Mouse (Mus musculus) stomach, postnatal 0 days (tissue): Measurements from ENCODE around the gene Exoc6. TPM values are rescaled to one million over a fixed set of nuclear protein-coding genes. Genes with fewer than 3 reads are reported as not detected.
A peak's percentile ranks its signal among the peaks of the same experiment; 100 is the strongest.

ENCODE experiments used
- ATAC-seq: fragments of 200-750 bp; cut with Nextera tagmentation; 2 replicates; pipeline ENCODE4 v1.8.0; 2017; ENCODE audit not compliant: low FRiP score, low TSS enrichment
- DNase-seq: peaks from one replicate; pipeline ENCODE4 v3.0.0-alpha.2; 2016; ENCODE audit warnings: low spot score
- H3K27ac ChIP-seq: fragments of 300-500 bp; sonication (generic); replicated peaks from 2 replicates; pipeline ENCODE4 v1.5.1; 2014; ENCODE audit warnings: mild to moderate bottlenecking, control low read depth
- H3K27me3 ChIP-seq: fragments of 300-500 bp; sonication (generic); 2 replicates; pipeline ENCODE4 v1.6.1; 2014; ENCODE audit warnings: low read length; ENCODE audit not compliant: control insufficient read depth, insufficient read depth
- H3K36me3 ChIP-seq: fragments of 300-500 bp; sonication (generic); 2 replicates; pipeline ENCODE4 v1.6.1; 2014; ENCODE audit warnings: low read length, mixed read lengths; ENCODE audit not compliant: control insufficient read depth, insufficient read depth
- H3K4me1 ChIP-seq: fragments of 300-500 bp; sonication (generic); replicated peaks from 2 replicates; pipeline ENCODE4 v1.6.1; 2014; ENCODE audit warnings: antibody characterized with exemption; ENCODE audit not compliant: control insufficient read depth, insufficient read depth
- H3K4me2 ChIP-seq: fragments of 300-500 bp; sonication (generic); replicated peaks from 2 replicates; pipeline ENCODE4 v1.6.1; 2014; ENCODE audit warnings: low read depth, mild to moderate bottlenecking, control low read depth, moderate library complexity
- H3K4me3 ChIP-seq: fragments of 300-500 bp; sonication (generic); 2 replicates; pipeline ENCODE4 v1.5.1; 2014; ENCODE audit warnings: low read depth, low read length, control low read depth
- H3K9ac ChIP-seq: fragments of 300-500 bp; sonication (generic); 2 replicates; pipeline ENCODE4 v1.6.1; 2014; ENCODE audit warnings: mild to moderate bottlenecking, low read length, control low read depth, mixed read lengths
- H3K9me3 ChIP-seq: fragments of 300-500 bp; sonication (generic); 2 replicates; pipeline ENCODE4 v1.6.1; 2016; ENCODE audit warnings: low read length; ENCODE audit not compliant: control insufficient read depth
- CTCF ChIP-seq: IDR thresholded peaks from 2 replicates; pipeline ENCODE4 v1.5.1; 2016; ENCODE audit warnings: antibody characterized with exemption, low read depth, mild to moderate bottlenecking, moderate library complexity
- EP300 ChIP-seq: optimal IDR thresholded peaks from 2 replicates; pipeline ENCODE3; 2016; ENCODE audit warnings: antibody characterized with exemption
- WGBS: fragments of 180-500 bp; shearing (Covaris S2); extraction: QIAGEN DNeasy Blood & Tissue Kit; methylation state at CpG from one replicate; pipeline ENCODE4 v1.1.7; 2014; 5-methylcytosine and 5-hydroxymethylcytosine counted together
- polyA plus RNA-seq: library from polyadenylated mRNA; unstranded; fragments of >200 nt; fragmentation: Nextera tagmentation; extraction: Ambion mirVana; gene quantifications from 2 replicates; pipeline ENCODE4 v1.2.1, GENCODE M21; 2015

Exoc6 gene
- 8.7 and 9.0 TPM in 2 replicates for polyA plus RNA-seq

DNA sequence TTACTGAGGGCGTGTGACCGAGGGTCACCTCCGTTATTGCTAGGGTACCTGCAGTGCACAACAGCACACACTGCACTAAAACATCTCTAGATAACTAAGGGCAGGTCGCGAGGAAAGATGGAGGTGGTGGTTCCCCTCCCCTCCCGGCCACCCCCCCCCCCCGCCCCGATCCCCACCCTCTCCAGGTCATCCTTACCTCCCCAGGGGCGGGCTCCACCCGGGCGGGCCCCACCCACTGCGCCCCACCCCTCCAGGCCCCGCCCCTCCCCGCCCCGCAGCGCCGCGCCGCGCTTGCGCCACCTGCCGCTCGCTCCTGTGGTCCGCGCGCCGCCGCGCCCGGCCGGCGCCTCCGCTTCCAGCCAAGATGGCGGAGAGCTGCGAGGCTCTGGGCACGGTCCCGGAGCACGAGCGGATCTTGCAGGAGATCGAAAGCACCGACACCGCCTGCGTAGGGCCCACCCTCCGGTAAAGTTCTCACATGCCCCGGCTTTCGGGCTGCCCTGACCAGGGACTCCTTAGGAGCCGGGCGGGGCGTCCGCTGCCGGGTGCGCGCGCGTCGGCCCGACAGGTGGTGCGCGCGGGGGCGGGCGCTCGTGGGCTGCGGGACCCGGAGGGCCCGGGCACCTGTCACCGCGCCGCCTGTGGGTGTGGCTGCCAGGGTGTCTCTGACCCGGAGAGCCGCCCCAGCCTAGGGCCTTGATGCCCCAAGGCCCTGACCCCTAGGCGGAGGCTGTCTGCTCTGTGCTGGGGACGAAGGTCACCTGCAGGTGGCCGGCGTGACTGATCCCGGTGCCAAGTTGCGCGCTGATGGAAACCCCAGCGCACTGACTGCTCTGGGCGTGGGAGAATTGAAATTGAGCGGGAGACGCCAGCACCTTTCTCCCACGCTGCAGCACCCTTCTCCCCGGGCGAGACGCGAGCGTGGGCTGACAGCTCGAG lies at the start of gene Exoc6:
Exoc6 (plus strand) TSS at position 318 of the 939 bp plus-strand sequence.
- no peak for TF ChIP-seq EP300
- peak; percentile 45 for TF ChIP-seq CTCF
- peak within 1 kb of the TSS; percentile 86 for H3K4me3 ChIP-seq

DNA sequence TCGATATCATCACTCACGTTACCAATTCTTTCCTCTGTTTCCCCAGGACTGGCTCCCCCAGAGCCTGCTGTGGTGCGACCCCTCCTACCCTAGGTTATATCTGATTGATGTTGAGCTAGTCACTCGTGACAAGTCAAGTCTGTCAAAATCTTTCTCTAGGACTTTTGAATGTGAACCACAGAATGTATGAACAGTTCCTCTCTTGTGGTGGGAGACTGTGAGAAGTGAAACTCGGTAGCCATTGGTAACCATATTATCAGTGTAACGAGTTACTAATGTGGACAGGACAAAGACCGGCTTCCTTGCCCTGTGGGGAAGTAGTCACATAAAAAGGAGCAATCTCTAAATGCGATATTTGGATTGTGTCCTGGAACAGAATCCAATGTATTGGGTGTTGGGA lies 47.2 kb upstream of the Exoc6 start:
- Histone ChIP-seq H3K4me1 (no peaks in the 10 kb centered on the region), H3K4me3 (no peak overlapping the region), H3K9ac (no peak overlapping the region), H3K4me2 (no peak overlapping the region), H3K27me3 (no peaks in the 10 kb centered on the region), H3K27ac (no peak overlapping the region), H3K36me3 (no peaks in the 10 kb centered on the region), H3K9me3 (no peaks in the 10 kb centered on the region)
- no peak for DNase-seq
- ATAC-seq, result no peak
- TF ChIP-seq CTCF, result no peak
- TF ChIP-seq EP300, result no peak
- 82% methylated on average over 8 of the region's 8 CpGs for WGBS

More for the DNA sequence above, at the start of gene Exoc6:
- Histone ChIP-seq H3K27me3 (no peaks in the 10 kb centered on the region), H3K9me3 (no peaks in the 10 kb centered on the region), H3K9ac (peak within 1 kb of the TSS; percentile 84), H3K36me3 (no peaks in the 10 kb centered on the region), H3K4me1 (no peaks in the 10 kb centered on the region), H3K27ac (peak within 1 kb of the TSS; percentile 90), H3K4me2 (peak within 1 kb of the TSS; percentile 91)
- WGBS, result 2% methylated on average over 54 of the region's 89 CpGs
- DNase-seq (peak; percentile 86), ATAC-seq (peak; percentile 94)

GRCm38 (mm10) chr19:37506066-37506465 lies 44.2 kb upstream of the Exoc6 start:
- no peaks in the 10 kb centered on the region for H3K9me3 ChIP-seq
- H3K4me2 ChIP-seq, result no peak overlapping the region
- no peak overlapping the region for H3K9ac ChIP-seq
- H3K27ac ChIP-seq, result no peak overlapping the region
- DNase-seq, result no peak
- H3K27me3 ChIP-seq, result no peaks in the 10 kb centered on the region
- no peak for ATAC-seq
- H3K36me3 ChIP-seq, result no peaks in the 10 kb centered on the region
- TF ChIP-seq EP300 (no peak), CTCF (no peak)
- no peak overlapping the region for H3K4me3 ChIP-seq
- WGBS, result 61% methylated on average over 7 of the region's 7 CpGs
- H3K4me1 ChIP-seq, result no peaks in the 10 kb centered on the region

GRCm38 (mm10) chr19:37506614-37507013 lies 43.6 kb upstream of the Exoc6 start:
- TF ChIP-seq EP300, result no peak
- TF ChIP-seq CTCF, result no peak
- Histone ChIP-seq H3K9ac (no peak overlapping the region), H3K9me3 (no peaks in the 10 kb centered on the region), H3K4me1 (no peaks in the 10 kb centered on the region), H3K4me2 (no peak overlapping the region), H3K4me3 (no peak overlapping the region), H3K36me3 (no peaks in the 10 kb centered on the region), H3K27me3 (no peaks in the 10 kb centered on the region), H3K27ac (no peak overlapping the region)
- 58% methylated on average over 5 of the region's 5 CpGs for WGBS
- ATAC-seq (no peak), DNase-seq (no peak)

DNA sequence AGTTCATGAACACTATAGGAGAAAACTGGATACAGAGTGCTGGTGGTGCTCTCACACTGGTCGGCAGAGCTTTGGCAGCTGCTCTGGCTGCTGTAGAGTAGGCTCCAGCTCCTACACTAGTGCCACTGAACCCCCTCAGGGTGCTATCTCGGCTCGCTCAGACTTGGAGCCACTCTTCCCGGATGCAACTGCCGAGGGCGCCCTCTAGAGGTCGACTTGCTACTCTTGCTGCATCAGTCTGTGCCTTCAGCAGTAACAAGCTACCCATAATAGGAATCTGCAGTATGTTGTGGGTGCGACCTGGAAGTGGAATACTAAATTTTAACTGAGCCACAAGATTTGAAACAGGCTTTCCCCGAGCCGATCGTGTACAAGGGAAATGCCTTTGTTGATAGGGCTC lies 40.5 kb upstream of the Exoc6 start:
- Histone ChIP-seq H3K36me3 (no peaks in the 10 kb centered on the region), H3K9ac (no peak overlapping the region), H3K27me3 (no peaks in the 10 kb centered on the region), H3K27ac (no peak overlapping the region), H3K4me1 (no peaks in the 10 kb centered on the region), H3K9me3 (no peaks in the 10 kb centered on the region), H3K4me2 (no peak overlapping the region), H3K4me3 (no peak overlapping the region)
- TF ChIP-seq CTCF (peak; percentile 83), EP300 (no peak)
- 9% methylated on average over 11 of the region's 11 CpGs for WGBS
- ATAC-seq, result peak; percentile 71; the same call in 1 of the 2 replicates
- peak; percentile 86 for DNase-seq

DNA sequence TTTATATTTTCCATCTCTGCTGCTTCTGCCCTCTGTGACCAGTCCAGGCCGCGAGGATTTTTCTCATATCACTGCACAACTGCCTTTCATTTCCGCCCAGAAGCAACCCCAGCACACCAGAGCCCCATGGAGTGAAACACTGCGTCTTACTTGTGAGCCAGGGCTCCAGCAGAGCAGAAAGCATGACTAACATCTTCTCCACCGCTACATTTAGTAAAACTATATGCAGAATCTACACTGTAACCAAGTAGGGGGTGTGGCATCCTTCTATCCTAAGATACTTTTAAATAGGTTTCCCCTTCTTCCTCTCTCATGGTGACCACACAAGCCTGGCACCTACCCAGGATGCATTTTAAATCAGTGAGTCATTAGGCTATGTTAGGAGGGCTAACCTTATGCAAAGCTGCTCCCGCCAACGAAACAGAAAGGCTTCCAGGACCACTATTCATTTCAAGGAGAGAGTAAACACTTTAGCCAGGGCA lies 35.4 kb upstream of the Exoc6 start:
- H3K9me3 ChIP-seq, result no peaks in the 10 kb centered on the region
- no peak overlapping the region for H3K4me3 ChIP-seq
- H3K4me2 ChIP-seq, result no peak overlapping the region
- ATAC-seq, result peak; percentile 29; the same call in 1 of the 2 replicates
- H3K4me1 ChIP-seq, result no peaks in the 10 kb centered on the region
- H3K36me3 ChIP-seq, result no peaks in the 10 kb centered on the region
- no peaks in the 10 kb centered on the region for H3K27me3 ChIP-seq
- no peak for TF ChIP-seq CTCF
- no peak for TF ChIP-seq EP300
- 26% methylated on average over 7 of the region's 7 CpGs for WGBS
- no peak overlapping the region for H3K9ac ChIP-seq
- H3K27ac ChIP-seq, result no peak overlapping the region
- DNase-seq, result no peak
